Mouse (Mus musculus) midbrain, embryonic 14.5 days (tissue): ENCODE data around the gene Gm43191. TPM values are rescaled to one million over a fixed set of nuclear protein-coding genes. Genes with fewer than 3 reads are reported as not detected.

Experiments used
- ATAC-seq: fragments of 200-750 bp; cut with Nextera tagmentation; 2 replicates; pipeline ENCODE4 v1.8.0; 2017; ENCODE audit warnings: moderate number of reproducible peaks, moderate library complexity; ENCODE audit not compliant: low FRiP score, low TSS enrichment
- DNase-seq: peaks from one replicate; pipeline ENCODE4 v3.0.0-alpha.2; 2015
- H3K27ac ChIP-seq: fragments of 300-500 bp; sonication (generic); replicated peaks from 2 replicates; pipeline ENCODE4 v1.5.1; 2014; ENCODE audit warnings: mild to moderate bottlenecking, low read depth, low read length, moderate library complexity
- H3K27me3 ChIP-seq: fragments of 300-500 bp; sonication (generic); 2 replicates; pipeline ENCODE4 v1.6.1; 2014; ENCODE audit warnings: low read length, control low read depth, mixed read lengths; ENCODE audit not compliant: control insufficient read depth, insufficient read depth
- H3K36me3 ChIP-seq: fragments of 300-500 bp; sonication (generic); 2 replicates; pipeline ENCODE4 v1.6.1; 2014; ENCODE audit warnings: low read length, control low read depth; ENCODE audit not compliant: control insufficient read depth, insufficient read depth
- H3K4me1 ChIP-seq: fragments of 300-500 bp; sonication (generic); 2 replicates; pipeline ENCODE4 v1.6.1; 2014; ENCODE audit warnings: mild to moderate bottlenecking, antibody characterized with exemption, low read length, control low read depth; ENCODE audit not compliant: control insufficient read depth, insufficient read depth
- H3K4me2 ChIP-seq: fragments of 300-500 bp; sonication (generic); 2 replicates; pipeline ENCODE4 v1.6.1; 2014; ENCODE audit warnings: mild to moderate bottlenecking, low read length, moderate library complexity
- H3K4me3 ChIP-seq: fragments of 300-500 bp; sonication (generic); replicated peaks from 2 replicates; pipeline ENCODE4 v1.5.1; 2014; ENCODE audit warnings: low read depth, low read length
- H3K9ac ChIP-seq: fragments of 300-500 bp; sonication (generic); replicated peaks from 2 replicates; pipeline ENCODE4 v1.6.1; 2014; ENCODE audit warnings: mild to moderate bottlenecking, low read length, moderate library complexity
- H3K9me3 ChIP-seq: fragments of 300-500 bp; sonication (generic); 2 replicates; pipeline ENCODE4 v1.6.1; 2016; ENCODE audit warnings: low read length, control low read depth, mixed read lengths; ENCODE audit not compliant: control insufficient read depth
- WGBS: fragments of 180-500 bp; shearing (Covaris S2); extraction: QIAGEN DNeasy Blood & Tissue Kit; methylation state at CpG from one replicate; pipeline ENCODE4 v1.1.7; 2014; 5-methylcytosine and 5-hydroxymethylcytosine counted together
- polyA plus RNA-seq: library from polyadenylated mRNA; unstranded; fragments of >200 nt; fragmentation: Nextera tagmentation; extraction: Ambion mirVana; gene quantifications from 2 replicates; pipeline ENCODE4 v1.2.1, GENCODE M21; 2014

The Gm43191 gene
- polyA plus RNA-seq, 1 experiment from 2014 or later = not detected

- Histone ChIP-seq H3K36me3 (no peaks in the 10 kb centered on the region), H3K27me3 (0 out of 2 replicates have a peak, but pooled peaks cover 4% of the 10 kb centered on the region), H3K9ac (peak overlapping the region; percentile 93), H3K4me3 (peak overlapping the region; percentile 88), H3K27ac (peak overlapping the region; percentile 49), H3K4me2 (peak overlapping the region; percentile 81), H3K4me1 (peaks cover 8% of the 10 kb centered on the region; the same call in 1 of the 2 replicates), H3K9me3 (no peaks in the 10 kb centered on the region)
- WGBS = under 1% methylated on average over 84 of the region's 85 CpGs
- ATAC-seq = peak; percentile 84
- peak; percentile 85 for DNase-seq
Observed at GRCm38 (mm10) chr3:116711624-116712435, 30.8 kb upstream of the Gm43191 start.

- DNase-seq (no peak), ATAC-seq (no peak)
- Histone ChIP-seq H3K9ac (peak overlapping the region; percentile 93; the same call in 1 of the 2 replicates), H3K9me3 (no peaks in the 10 kb centered on the region), H3K27me3 (0 out of 2 replicates have a peak, but pooled peaks cover 4% of the 10 kb centered on the region), H3K27ac (no peak overlapping the region), H3K4me3 (peak overlapping the region; percentile 88), H3K4me1 (peaks cover 8% of the 10 kb centered on the region; the same call in 1 of the 2 replicates), H3K4me2 (peak overlapping the region; percentile 81), H3K36me3 (no peaks in the 10 kb centered on the region)
- WGBS = 63% methylated on average over 9 of the region's 9 CpGs
Observed at GRCm38 (mm10) chr3:116710941-116711340, 29.9 kb upstream of the Gm43191 start.

GRCm38 (mm10) chr3:116705637-116706204 is 24.7 kb upstream of the Gm43191 start:
- ATAC-seq (no peak), DNase-seq (no peak)
- Histone ChIP-seq H3K4me2 (no peak overlapping the region), H3K36me3 (no peaks in the 10 kb centered on the region), H3K4me1 (0 out of 2 replicates have a peak, but pooled peaks cover under 1% of the 10 kb centered on the region), H3K4me3 (no peak overlapping the region), H3K9ac (no peak overlapping the region), H3K9me3 (no peaks in the 10 kb centered on the region), H3K27me3 (no peaks in the 10 kb centered on the region), H3K27ac (no peak overlapping the region)
- WGBS = 70% methylated on average over 1 of the region's 1 CpGs

GRCm38 (mm10) chr3:116703835-116704234 is 22.8 kb upstream of the Gm43191 start:
- Histone ChIP-seq H3K9ac (no peak overlapping the region), H3K27ac (no peak overlapping the region), H3K4me3 (no peak overlapping the region), H3K36me3 (no peaks in the 10 kb centered on the region), H3K9me3 (no peaks in the 10 kb centered on the region), H3K4me1 (no peaks in the 10 kb centered on the region), H3K27me3 (no peaks in the 10 kb centered on the region), H3K4me2 (no peak overlapping the region)
- WGBS = 93% methylated on average over 5 of the region's 5 CpGs
- ATAC-seq (no peak), DNase-seq (no peak)

- no peak overlapping the region for H3K4me2 ChIP-seq
- H3K36me3 ChIP-seq = no peaks in the 10 kb centered on the region
- WGBS = 89% methylated on average over 1 of the region's 1 CpGs
- no peak overlapping the region for H3K9ac ChIP-seq
- DNase-seq (no peak), ATAC-seq (no peak)
- no peak overlapping the region for H3K4me3 ChIP-seq
- H3K27me3 ChIP-seq = no peaks in the 10 kb centered on the region
- no peaks in the 10 kb centered on the region for H3K9me3 ChIP-seq
- H3K4me1 ChIP-seq = no peaks in the 10 kb centered on the region
- H3K27ac ChIP-seq = no peak overlapping the region
Observed at GRCm38 (mm10) chr3:116702647-116703272, 21.7 kb upstream of the Gm43191 start.

GRCm38 (mm10) chr3:116701601-116702000 is 20.5 kb upstream of the Gm43191 start:
- no peak for ATAC-seq
- 96% methylated on average over 4 of the region's 4 CpGs for WGBS
- H3K9ac ChIP-seq = no peak overlapping the region
- no peak overlapping the region for H3K27ac ChIP-seq
- no peaks in the 10 kb centered on the region for H3K4me1 ChIP-seq
- H3K9me3 ChIP-seq = no peaks in the 10 kb centered on the region
- H3K4me2 ChIP-seq = no peak overlapping the region
- DNase-seq = no peak
- no peak overlapping the region for H3K4me3 ChIP-seq
- H3K36me3 ChIP-seq = no peaks in the 10 kb centered on the region
- no peaks in the 10 kb centered on the region for H3K27me3 ChIP-seq

- DNase-seq (peak; percentile 8), ATAC-seq (no peak)
- H3K4me1 ChIP-seq = no peaks in the 10 kb centered on the region
Observed at GRCm38 (mm10) chr3:116698786-116699185, 17.7 kb upstream of the Gm43191 start.

GRCm38 (mm10) chr3:116695666-116695985 is 14.6 kb upstream of the Gm43191 start:
- DNase-seq = no peak
- Histone ChIP-seq H3K4me1 (no peaks in the 10 kb centered on the region), H3K27ac (no peak overlapping the region), H3K27me3 (no peaks in the 10 kb centered on the region), H3K9me3 (no peaks in the 10 kb centered on the region), H3K4me3 (no peak overlapping the region), H3K9ac (no peak overlapping the region), H3K4me2 (no peak overlapping the region), H3K36me3 (peaks cover 3% of the 10 kb centered on the region; the same call in 1 of the 2 replicates)
- ATAC-seq = no peak
- WGBS = 93% methylated on average over 2 of the region's 2 CpGs

More at GRCm38 (mm10) chr3:116698786-116699185, 17.7 kb upstream of the Gm43191 start:
- WGBS = 67% methylated on average over 2 of the region's 2 CpGs
- Histone ChIP-seq H3K9me3 (no peaks in the 10 kb centered on the region), H3K27me3 (no peaks in the 10 kb centered on the region), H3K27ac (no peak overlapping the region), H3K4me3 (no peak overlapping the region), H3K9ac (no peak overlapping the region), H3K4me2 (no peak overlapping the region), H3K36me3 (peaks cover 3% of the 10 kb centered on the region; the same call in 1 of the 2 replicates)
